Mouse (Mus musculus) induced T-regulatory cell, adult 2 months (primary cell): ENCODE results near the gene Auts2.

ENCODE experiments used
- DNase-seq: peaks from one replicate; pipeline ENCODE4 v3.0.0-alpha.2; 2012; ENCODE audit warnings: low read depth

Auts2 gene

GRCm38 (mm10) chr5:131563630-131564252 is 979.4 kb downstream of the Auts2 start:
- DNase-seq: no peak

GRCm38 (mm10) chr5:131560773-131561560 is 982.2 kb downstream of the Auts2 start:
- DNase-seq: no peak

GRCm38 (mm10) chr5:131558403-131559174 is 984.6 kb downstream of the Auts2 start:
- no peak for DNase-seq

GRCm38 (mm10) chr5:131557591-131558385 is 985.4 kb downstream of the Auts2 start:
- DNase-seq: no peak

- DNase-seq: no peak
These were observed 994.1 kb downstream of the Auts2 start for GRCm38 (mm10) chr5:131548932-131549563.

GRCm38 (mm10) chr5:131547926-131548325 is 995.2 kb downstream of the Auts2 start:
- no peak for DNase-seq

GRCm38 (mm10) chr5:131546414-131546813 is 996.7 kb downstream of the Auts2 start:
- no peak for DNase-seq

GRCm38 (mm10) chr5:131544381-131544780 is 998.8 kb downstream of the Auts2 start:
- no peak for DNase-seq

- DNase-seq: no peak
These were observed 1004.7 kb downstream of the Auts2 start for GRCm38 (mm10) chr5:131538311-131538915.

- no peak for DNase-seq
These were observed 1005.3 kb downstream of the Auts2 start for GRCm38 (mm10) chr5:131537831-131538310.

GRCm38 (mm10) chr5:131537155-131537830 is 1005.9 kb downstream of the Auts2 start:
- no peak for DNase-seq

- no peak for DNase-seq
These were observed 1007.4 kb downstream of the Auts2 start for GRCm38 (mm10) chr5:131535752-131536151.

- no peak for DNase-seq
These were observed 1009.3 kb downstream of the Auts2 start for GRCm38 (mm10) chr5:131533815-131534214.

GRCm38 (mm10) chr5:131531744-131532552 is 1011.2 kb downstream of the Auts2 start:
- no peak for DNase-seq

- DNase-seq: no peak
These were observed 1012.3 kb downstream of the Auts2 start for GRCm38 (mm10) chr5:131530828-131531227.

GRCm38 (mm10) chr5:131526666-131527065 is 1016.5 kb downstream of the Auts2 start:
- no peak for DNase-seq

- DNase-seq: no peak
These were observed 1018.2 kb downstream of the Auts2 start for GRCm38 (mm10) chr5:131524900-131525465.

GRCm38 (mm10) chr5:131519560-131519959 is 1023.6 kb downstream of the Auts2 start:
- no peak for DNase-seq

- DNase-seq: no peak
These were observed 1025.5 kb downstream of the Auts2 start for GRCm38 (mm10) chr5:131517677-131518076.
